Mouse (Mus musculus) MN1 (cell line): Measurements from ENCODE around the gene Fbxw2.
"Not testable (repeated sequence)": the region's sequence is repeated elsewhere in the genome, so short reads cannot be mapped to it uniquely, and the experiment has no call there.

ENCODE experiments used
- DNase-seq: peaks from one replicate; pipeline ENCODE4 v3.0.0-alpha.2; 2016; ENCODE audit warnings: low spot score

Gene Fbxw2

GRCm38 (mm10) chr2:34812706-34813105, 13.4 kb downstream of the Fbxw2 start:
- no peak for DNase-seq

GRCm38 (mm10) chr2:34810775-34811174, 15.3 kb downstream of the Fbxw2 start:
- no peak for DNase-seq

GRCm38 (mm10) chr2:34809568-34809967, 16.5 kb downstream of the Fbxw2 start:
- no peak for DNase-seq

GRCm38 (mm10) chr2:34808057-34808456, 18.1 kb downstream of the Fbxw2 start:
- DNase-seq: no peak

GRCm38 (mm10) chr2:34805364-34805950, 20.7 kb downstream of the Fbxw2 start:
- DNase-seq: no peak

GRCm38 (mm10) chr2:34804815-34805214, 21.3 kb downstream of the Fbxw2 start:
- DNase-seq: no peak

GRCm38 (mm10) chr2:34804172-34804571, 21.9 kb downstream of the Fbxw2 start:
- DNase-seq: no peak

GRCm38 (mm10) chr2:34803746-34804145, 22.4 kb downstream of the Fbxw2 start:
- no peak for DNase-seq

- DNase-seq: peak; percentile 50
These were observed 23.4 kb downstream of the Fbxw2 start for GRCm38 (mm10) chr2:34802565-34803245.

- DNase-seq: peak; percentile 99
These were observed 24.3 kb downstream of the Fbxw2 start for GRCm38 (mm10) chr2:34801516-34802482.

- no peak for DNase-seq
These were observed 25.7 kb downstream of the Fbxw2 start for GRCm38 (mm10) chr2:34800371-34800770.

GRCm38 (mm10) chr2:34799357-34800256, 26.5 kb downstream of the Fbxw2 start, which contains the start of gene Rabepk:
Rabepk (minus strand) TSS chr2:34799912.
- peak; percentile 84 for DNase-seq

GRCm38 (mm10) chr2:34795426-34795825, 30.7 kb downstream of the Fbxw2 start:
- no peak for DNase-seq

- DNase-seq: no peak
These were observed 31.6 kb downstream of the Fbxw2 start for GRCm38 (mm10) chr2:34794511-34794910.

- DNase-seq: not testable (repeated sequence)
These were observed 33.6 kb downstream of the Fbxw2 start for GRCm38 (mm10) chr2:34792543-34792942.

- no peak for DNase-seq
These were observed 35.8 kb downstream of the Fbxw2 start for GRCm38 (mm10) chr2:34790282-34790681.

- no peak for DNase-seq
These were observed 42.0 kb downstream of the Fbxw2 start for GRCm38 (mm10) chr2:34784085-34784484.

GRCm38 (mm10) chr2:34783064-34784020, 42.8 kb downstream of the Fbxw2 start:
- DNase-seq: peak; percentile 35

GRCm38 (mm10) chr2:34777237-34777868, 48.8 kb downstream of the Fbxw2 start:
- DNase-seq: peak; percentile 53

GRCm38 (mm10) chr2:34774493-34774892, 51.6 kb downstream of the Fbxw2 start:
- DNase-seq: peak; percentile 50
